Mouse (Mus musculus) naive thymus-derived CD4-positive, alpha-beta T cell, adult 2 months (primary cell): ENCODE measurements at regions not wholly inside any gene's neighbourhood (a gene's known extent, or its start where the extent isn't known, plus 50 kb on each side); places are given as distances from the start of the nearest gene placed in this dataset.
A peak's percentile ranks its signal among the peaks of the same experiment; 100 is the strongest.

ENCODE experiments used
- DNase-seq: peaks from one replicate; pipeline ENCODE4 v3.0.0-alpha.2; 2011; ENCODE audit warnings: low read depth

- no peak for DNase-seq
Observed at GRCm38 (mm10) chr9:63087195-63087594, 61.6 kb downstream of the Skor1 start.

GRCm38 (mm10) chr9:63086671-63087070 lies 62.1 kb downstream of the Skor1 start:
- peak; percentile 73 for DNase-seq

- DNase-seq: no peak
Observed at GRCm38 (mm10) chr9:63082830-63083229, 65.9 kb downstream of the Skor1 start.

- DNase-seq: no peak
Observed at GRCm38 (mm10) chr9:63082311-63082710, 66.5 kb downstream of the Skor1 start.

- no peak for DNase-seq
Observed at GRCm38 (mm10) chr9:63080406-63080805, 68.4 kb downstream of the Skor1 start.

- DNase-seq: no peak
Observed at GRCm38 (mm10) chr9:63075252-63075651, 73.5 kb downstream of the Skor1 start.

- no peak for DNase-seq
Observed at GRCm38 (mm10) chr9:63074803-63075202, 74.0 kb downstream of the Skor1 start.

GRCm38 (mm10) chr9:63074023-63074750 lies 74.6 kb downstream of the Skor1 start:
- DNase-seq: peak; percentile 67

- DNase-seq: no peak
Observed at GRCm38 (mm10) chr9:63071032-63071431, 77.7 kb downstream of the Skor1 start.

GRCm38 (mm10) chr9:63069919-63070318 lies 78.8 kb downstream of the Skor1 start:
- DNase-seq: no peak

GRCm38 (mm10) chr9:63067054-63067406 lies 79.3 kb upstream of the Pias1 start:
- no peak for DNase-seq

GRCm38 (mm10) chr9:63066384-63067053 lies 78.8 kb upstream of the Pias1 start:
- DNase-seq: no peak

- no peak for DNase-seq
Observed at GRCm38 (mm10) chr9:63063525-63063924, 75.8 kb upstream of the Pias1 start.

- no peak for DNase-seq
Observed at GRCm38 (mm10) chr9:63060740-63061139, 73.0 kb upstream of the Pias1 start.

- peak; percentile 60 for DNase-seq
Observed at GRCm38 (mm10) chr9:63059234-63059842, 71.6 kb upstream of the Pias1 start.

- DNase-seq: no peak
Observed at GRCm38 (mm10) chr9:63058506-63059233, 70.9 kb upstream of the Pias1 start.

GRCm38 (mm10) chr9:63056695-63057349 lies 69.1 kb upstream of the Pias1 start:
- no peak for DNase-seq

GRCm38 (mm10) chr9:63052181-63052580 lies 64.5 kb upstream of the Pias1 start:
- peak; percentile 21 for DNase-seq

GRCm38 (mm10) chr9:63051631-63052030 lies 63.9 kb upstream of the Pias1 start:
- DNase-seq: no peak

- DNase-seq: no peak
Observed at GRCm38 (mm10) chr9:63049290-63049689, 61.6 kb upstream of the Pias1 start.

GRCm38 (mm10) chr9:63046981-63047380 lies 59.3 kb upstream of the Pias1 start:
- no peak for DNase-seq

GRCm38 (mm10) chr9:63045531-63045930 lies 57.8 kb upstream of the Pias1 start:
- no peak for DNase-seq
